Mouse (Mus musculus) right cerebral cortex, postnatal 14 days (tissue): ENCODE measurements around the gene Gpx2.

ENCODE experiments used
- DNase-seq: peaks from one replicate; pipeline ENCODE4 v3.0.0; 2022

Gpx2 gene

DNA sequence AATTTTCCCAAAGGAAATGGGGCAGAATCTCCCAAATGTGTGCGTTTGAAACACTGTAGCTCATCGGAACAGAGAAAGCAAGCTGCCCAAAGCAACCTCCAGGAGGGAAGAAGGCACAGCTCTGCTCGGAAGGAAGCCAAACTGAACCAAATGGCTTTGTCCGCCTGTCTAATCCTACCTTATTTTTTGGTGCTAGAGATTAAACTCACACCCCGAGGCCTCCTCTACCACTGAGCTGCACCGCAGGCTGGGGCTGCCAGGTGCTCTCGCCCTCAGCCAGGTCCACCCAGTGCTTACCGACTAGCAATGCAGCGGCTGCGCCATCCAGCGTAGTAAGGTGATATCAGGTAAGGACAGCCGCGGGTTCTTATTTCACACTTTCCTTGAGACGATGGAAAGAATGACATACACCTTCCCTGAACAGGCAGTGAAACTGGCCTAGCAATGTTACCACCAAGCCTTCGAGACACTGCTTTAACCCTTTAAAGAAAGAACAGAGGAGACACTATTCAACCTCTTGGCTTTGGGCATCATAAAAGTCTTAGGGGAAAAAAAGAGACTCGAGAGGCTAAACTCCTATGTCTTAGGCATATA lies 44.4 kb downstream of the Gpx2 start:
- no peak for DNase-seq
